Mouse (Mus musculus) hindbrain, embryonic 10.5 days (tissue): ENCODE data around the gene H2-DMa. TPM values are rescaled to one million over a fixed set of nuclear protein-coding genes. Genes with fewer than 3 reads are reported as not detected.

Experiments
- DNase-seq: peaks from one replicate; pipeline ENCODE4 v3.0.0-alpha.2; 2017; ENCODE audit warnings: low spot score
- H3K27ac ChIP-seq: fragments of 300-500 bp; sonication (generic); 2 replicates; pipeline ENCODE4 v1.5.1; 2016; ENCODE audit warnings: mild to moderate bottlenecking, moderate library complexity
- H3K27me3 ChIP-seq: fragments of 300-500 bp; sonication (generic); 2 replicates; pipeline ENCODE4 v1.6.1; 2016; ENCODE audit warnings: mild to moderate bottlenecking; ENCODE audit not compliant: poor library complexity, insufficient read depth, severe bottlenecking
- H3K36me3 ChIP-seq: fragments of 300-500 bp; sonication (generic); 2 replicates; pipeline ENCODE4 v1.6.1; 2016; ENCODE audit warnings: mild to moderate bottlenecking, moderate library complexity
- H3K4me1 ChIP-seq: fragments of 300-500 bp; sonication (generic); replicated peaks from 2 replicates; pipeline ENCODE4 v1.6.1; 2016; ENCODE audit warnings: mild to moderate bottlenecking
- H3K4me3 ChIP-seq: fragments of 300-500 bp; sonication (generic); 2 replicates; pipeline ENCODE4 v1.5.1; 2016; ENCODE audit warnings: mild to moderate bottlenecking, moderate library complexity
- H3K9me3 ChIP-seq: fragments of 300-500 bp; sonication (generic); 2 replicates; pipeline ENCODE4 v1.6.1; 2016; ENCODE audit warnings: mild to moderate bottlenecking, moderate library complexity
- WGBS: fragments of 180-500 bp; shearing (Covaris S2); methylation state at CpG from one replicate; pipeline ENCODE4 v1.1.7; 2016; 5-methylcytosine and 5-hydroxymethylcytosine counted together
- polyA plus RNA-seq: library from polyadenylated mRNA; unstranded; fragments of >200 nt; fragmentation: Nextera tagmentation; extraction: Ambion mirVana; gene quantifications from 2 replicates; pipeline ENCODE4 v1.2.1, GENCODE M21; 2016

H2-DMa gene
- polyA plus RNA-seq, 1 experiment from 2014 or later: 7.7 TPM

- 35% methylated on average over 7 of the region's 7 CpGs for WGBS
- Histone ChIP-seq H3K27ac (peak overlapping the region; percentile 59), H3K4me1 (peaks cover 22% of the 10 kb centered on the region), H3K4me3 (peak overlapping the region; percentile 23), H3K36me3 (no peaks in the 10 kb centered on the region), H3K27me3 (peaks cover 2% of the 10 kb centered on the region; the same call in 1 of the 2 replicates), H3K9me3 (no peaks in the 10 kb centered on the region)
- DNase-seq: peak; percentile 80
Measured at GRCm38 (mm10) chr17:34093199-34093874, 26.0 kb upstream of the H2-DMa start.

GRCm38 (mm10) chr17:34094283-34095035 lies 24.9 kb upstream of the H2-DMa start:
- no peaks in the 10 kb centered on the region for H3K36me3 ChIP-seq
- H3K4me1 ChIP-seq: peaks cover 22% of the 10 kb centered on the region
- no peak for DNase-seq
- WGBS: 84% methylated on average over 27 of the region's 27 CpGs
- H3K27ac ChIP-seq: no peak overlapping the region
- peaks cover 2% of the 10 kb centered on the region; the same call in 1 of the 2 replicates for H3K27me3 ChIP-seq
- H3K4me3 ChIP-seq: 0 out of 2 replicates have a peak overlapping the region, but pooled peaks have one; percentile 23
- no peaks in the 10 kb centered on the region for H3K9me3 ChIP-seq

- Histone ChIP-seq H3K27ac (no peak overlapping the region), H3K27me3 (peaks cover 11% of the 10 kb centered on the region; the same call in 1 of the 2 replicates), H3K9me3 (no peaks in the 10 kb centered on the region), H3K4me3 (no peak overlapping the region), H3K36me3 (no peaks in the 10 kb centered on the region), H3K4me1 (peaks cover 23% of the 10 kb centered on the region)
- DNase-seq: no peak
- WGBS: 73% methylated on average over 3 of the region's 3 CpGs
Measured at GRCm38 (mm10) chr17:34096497-34097010, 22.8 kb upstream of the H2-DMa start.

- 70% methylated on average over 5 of the region's 5 CpGs for WGBS
- DNase-seq: no peak
- no peak overlapping the region for H3K27ac ChIP-seq
Measured at GRCm38 (mm10) chr17:34097272-34097671, 22.1 kb upstream of the H2-DMa start.

GRCm38 (mm10) chr17:34098709-34099479 lies 20.4 kb upstream of the H2-DMa start:
- no peak overlapping the region for H3K27ac ChIP-seq
- 60% methylated on average over 10 of the region's 10 CpGs for WGBS
- peaks cover 8% of the 10 kb centered on the region for H3K4me1 ChIP-seq
- DNase-seq: no peak
- peaks cover 11% of the 10 kb centered on the region; the same call in 1 of the 2 replicates for H3K27me3 ChIP-seq
- no peaks in the 10 kb centered on the region for H3K9me3 ChIP-seq
- no peaks in the 10 kb centered on the region for H3K36me3 ChIP-seq
- H3K4me3 ChIP-seq: no peak overlapping the region

More at GRCm38 (mm10) chr17:34097272-34097671, 22.1 kb upstream of the H2-DMa start:
- Histone ChIP-seq H3K9me3 (no peaks in the 10 kb centered on the region), H3K27me3 (peaks cover 11% of the 10 kb centered on the region; the same call in 1 of the 2 replicates), H3K4me1 (peaks cover 24% of the 10 kb centered on the region), H3K36me3 (no peaks in the 10 kb centered on the region), H3K4me3 (no peak overlapping the region)

GRCm38 (mm10) chr17:34099531-34099930 lies 19.8 kb upstream of the H2-DMa start:
- Histone ChIP-seq H3K4me1 (peaks cover 5% of the 10 kb centered on the region), H3K9me3 (no peaks in the 10 kb centered on the region), H3K27ac (no peak overlapping the region), H3K27me3 (peaks cover 10% of the 10 kb centered on the region; the same call in 1 of the 2 replicates), H3K36me3 (no peaks in the 10 kb centered on the region), H3K4me3 (no peak overlapping the region)
- DNase-seq: no peak
- WGBS: 76% methylated on average over 5 of the region's 5 CpGs

- H3K4me3 ChIP-seq: 0 out of 2 replicates have a peak overlapping the region, but pooled peaks have one; percentile 32
- H3K27me3 ChIP-seq: peaks cover 9% of the 10 kb centered on the region; the same call in 1 of the 2 replicates
- H3K4me1 ChIP-seq: peaks cover 5% of the 10 kb centered on the region
- no peak for DNase-seq
- no peaks in the 10 kb centered on the region for H3K36me3 ChIP-seq
- H3K9me3 ChIP-seq: no peaks in the 10 kb centered on the region
- 36% methylated on average over 5 of the region's 5 CpGs for WGBS
- no peak overlapping the region for H3K27ac ChIP-seq
Measured at GRCm38 (mm10) chr17:34101185-34101584, 18.2 kb upstream of the H2-DMa start.

GRCm38 (mm10) chr17:34101604-34102032 lies 17.7 kb upstream of the H2-DMa start:
- Histone ChIP-seq H3K9me3 (no peaks in the 10 kb centered on the region), H3K27me3 (peaks cover 9% of the 10 kb centered on the region; the same call in 1 of the 2 replicates), H3K4me3 (peak overlapping the region; percentile 32; the same call in 1 of the 2 replicates), H3K36me3 (no peaks in the 10 kb centered on the region), H3K27ac (no peak overlapping the region), H3K4me1 (peaks cover 5% of the 10 kb centered on the region)
- 7% methylated on average over 12 of the region's 12 CpGs for WGBS
- peak; percentile 91 for DNase-seq

GRCm38 (mm10) chr17:34102831-34103230 lies 16.5 kb upstream of the H2-DMa start:
- H3K4me1 ChIP-seq: peaks cover 5% of the 10 kb centered on the region
- no peak for DNase-seq
- peaks cover 9% of the 10 kb centered on the region; the same call in 1 of the 2 replicates for H3K27me3 ChIP-seq
- no peaks in the 10 kb centered on the region for H3K9me3 ChIP-seq
- WGBS: 85% methylated on average over 6 of the region's 6 CpGs
- H3K4me3 ChIP-seq: no peak overlapping the region
- H3K36me3 ChIP-seq: no peaks in the 10 kb centered on the region
- H3K27ac ChIP-seq: no peak overlapping the region

GRCm38 (mm10) chr17:34104804-34105203 lies 14.5 kb upstream of the H2-DMa start:
- H3K4me3 ChIP-seq: no peak overlapping the region
- no peaks in the 10 kb centered on the region for H3K9me3 ChIP-seq
- H3K27ac ChIP-seq: no peak overlapping the region
- 86% methylated on average over 9 of the region's 9 CpGs for WGBS
- no peak for DNase-seq
- H3K4me1 ChIP-seq: peaks cover 5% of the 10 kb centered on the region
- peaks cover 10% of the 10 kb centered on the region for H3K36me3 ChIP-seq
- peaks cover 9% of the 10 kb centered on the region; the same call in 1 of the 2 replicates for H3K27me3 ChIP-seq

- H3K27me3 ChIP-seq: no peaks in the 10 kb centered on the region
- DNase-seq: no peak
- H3K4me3 ChIP-seq: no peak overlapping the region
- H3K9me3 ChIP-seq: no peaks in the 10 kb centered on the region
- H3K36me3 ChIP-seq: peaks cover 27% of the 10 kb centered on the region
- 86% methylated on average over 7 of the region's 7 CpGs for WGBS
- peaks cover 3% of the 10 kb centered on the region for H3K4me1 ChIP-seq
- no peak overlapping the region for H3K27ac ChIP-seq
Measured at GRCm38 (mm10) chr17:34106555-34106954, 12.8 kb upstream of the H2-DMa start.
